Mouse (Mus musculus): Measurements from ENCODE around the gene Cds2.

DNA sequence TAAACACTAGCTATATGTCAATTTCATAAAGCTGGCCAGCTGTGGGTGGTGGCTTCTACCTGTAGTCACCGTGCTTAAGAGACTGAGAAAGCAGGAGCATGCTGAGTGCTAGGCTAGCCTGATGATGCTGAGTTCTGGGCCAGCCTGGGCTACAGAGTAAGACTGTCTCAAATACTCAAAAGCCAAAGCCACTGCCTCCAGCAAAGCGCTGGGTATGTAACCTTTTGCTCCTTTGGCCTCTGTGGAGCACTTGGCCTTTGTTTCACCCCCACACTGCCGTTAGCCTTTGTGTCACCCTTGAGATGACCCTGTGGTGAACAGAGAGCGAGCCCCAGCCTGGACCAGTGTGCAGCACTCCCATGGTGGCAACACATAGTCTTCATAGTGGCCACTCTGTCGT is 57.6 kb downstream of the Cds2 start:
- TF ChIP-seq GATA1 (IDR thresholded peaks at IDR 0.05; ENCODE audit: borderline replicate concordance, low read length) (no peak), FLI1 (IDR thresholded peaks at IDR 0.05; ENCODE audit: low read length) (no peak)
